Mouse (Mus musculus) WW6 (cell line): ENCODE results near the gene Tsg101.
"Not testable (repeated sequence)": the region's sequence is repeated elsewhere in the genome, so short reads cannot be mapped to it uniquely, and the experiment has no call there.

Experiments used
- DNase-seq: peaks from one replicate; pipeline ENCODE4 v3.0.0-alpha.2; 2013; ENCODE audit warnings: low read depth, low spot score

The Tsg101 gene

GRCm38 (mm10) chr7:46919551-46920176 is at the start of gene Tsg101:
Gene Tsg101 (minus strand): TSS chr7:46919969.
- peak; percentile 67 for DNase-seq

GRCm38 (mm10) chr7:46964070-46964469 is 44.3 kb upstream of the Tsg101 start:
- DNase-seq = no peak

GRCm38 (mm10) chr7:46962806-46963618 is 43.2 kb upstream of the Tsg101 start:
- DNase-seq = peak; percentile 52

- DNase-seq = no peak
Measured at GRCm38 (mm10) chr7:46962132-46962531, 42.4 kb upstream of the Tsg101 start.

GRCm38 (mm10) chr7:46960991-46961390 is 41.2 kb upstream of the Tsg101 start:
- no peak for DNase-seq

- DNase-seq = no peak
Measured at GRCm38 (mm10) chr7:46958853-46959252, 39.1 kb upstream of the Tsg101 start.

- peak; percentile 94 for DNase-seq
Measured at GRCm38 (mm10) chr7:46957831-46958691, 38.3 kb upstream of the Tsg101 start, which contains the start of gene Uevld. Gene Uevld (minus strand): TSS chr7:46958527.

- no peak for DNase-seq
Measured at GRCm38 (mm10) chr7:46935847-46936246, 16.1 kb upstream of the Tsg101 start.

- no peak for DNase-seq
Measured at GRCm38 (mm10) chr7:46934788-46935187, 15.0 kb upstream of the Tsg101 start.

GRCm38 (mm10) chr7:46931370-46931769 is 11.6 kb upstream of the Tsg101 start:
- DNase-seq = no peak

- no peak for DNase-seq
Measured at GRCm38 (mm10) chr7:46928291-46928690, 8.5 kb upstream of the Tsg101 start.

GRCm38 (mm10) chr7:46922075-46922474 is 2.3 kb upstream of the Tsg101 start:
- DNase-seq = no peak

- no peak for DNase-seq
Measured at GRCm38 (mm10) chr7:46918678-46919371, 944 bp downstream of the Tsg101 start.

- DNase-seq = no peak
Measured at GRCm38 (mm10) chr7:46916376-46916775, 3.4 kb downstream of the Tsg101 start.

- DNase-seq = no peak
Measured at GRCm38 (mm10) chr7:46911250-46911649, 8.5 kb downstream of the Tsg101 start.

GRCm38 (mm10) chr7:46899343-46899742 is 20.4 kb downstream of the Tsg101 start:
- no peak for DNase-seq

GRCm38 (mm10) chr7:46895511-46895910 is 24.3 kb downstream of the Tsg101 start:
- DNase-seq = no peak

- no peak for DNase-seq
Measured at GRCm38 (mm10) chr7:46883304-46883703, 36.5 kb downstream of the Tsg101 start.

GRCm38 (mm10) chr7:46881941-46882340 is 37.8 kb downstream of the Tsg101 start:
- not testable (repeated sequence) for DNase-seq

- no peak for DNase-seq
Measured at GRCm38 (mm10) chr7:46880992-46881391, 38.8 kb downstream of the Tsg101 start.

GRCm38 (mm10) chr7:46879851-46880250 is 39.9 kb downstream of the Tsg101 start:
- DNase-seq = no peak
